Mouse (Mus musculus) central nervous system, embryonic 18 days (tissue): Measurements from ENCODE around the gene Acsl3. TPM values are rescaled to one million over a fixed set of nuclear protein-coding genes. Genes with fewer than 3 reads are reported as not detected.

Source experiments
- polyA plus RNA-seq: library from polyadenylated mRNA; depleted of rRNA; stranded (reverse); fragments of >200 nt; gene quantifications from 2 replicates; pipeline ENCODE4 v1.2.3, GENCODE M21; 2012; rRNA removed

Acsl3 gene
- polyA plus RNA-seq: 57.1 and 60.8 TPM in 2 replicates

GRCm38 (mm10) chr1:78657671-78658440 is at the start of gene Acsl3, which contains the start of gene Utp14b:
Gene Acsl3, plus strand, starts transcription at chr1:78657825.
Gene Utp14b, plus strand, starts transcription at chr1:78658038.

Other genes with a start within 250 kb of the Acsl3 start
- 79.6 and 82.9 TPM in 2 replicates for gene Farsb, start 168.9 kb upstream of the Acsl3 start, polyA plus RNA-seq
- gene Mogat1, start 146.8 kb upstream of the Acsl3 start, polyA plus RNA-seq: 0.63 and 0.79 TPM in 2 replicates
- 1.2 and 1.5 TPM in 2 replicates for gene BC035947, start 145.7 kb upstream of the Acsl3 start, polyA plus RNA-seq
- gene Utp14b, start 213 bp downstream of the Acsl3 start, polyA plus RNA-seq: 3.9 and 4.4 TPM in 2 replicates
- 0.99 and 1.5 TPM in 2 replicates for gene Kcne4, start 158.9 kb downstream of the Acsl3 start, polyA plus RNA-seq